Mouse (Mus musculus) heart, adult 2 months (tissue): ENCODE measurements around the gene BC035044.

Experiments used
- CTCF ChIP-seq: fragments of 200-600 bp; IDR thresholded peaks from 2 replicates; pipeline ENCODE4 v1.8.1; 2022; ENCODE audit warnings: antibody characterized with exemption, mild to moderate bottlenecking, moderate library complexity
- POLR2A ChIP-seq: fragments of 200-500 bp; IDR thresholded peaks from 2 replicates; pipeline ENCODE4 v1.6.1; 2011; ENCODE audit warnings: mild to moderate bottlenecking, low read depth, low read length, control low read depth; ENCODE audit not compliant: insufficient read depth

- TF ChIP-seq POLR2A = no peak
- TF ChIP-seq CTCF = peak; percentile 63
Observed at GRCm38 (mm10) chr6:128808532-128808931, 82.4 kb downstream of the BC035044 start.
